Mouse (Mus musculus) forebrain, embryonic 15.5 days (tissue): ENCODE results near the gene Tekt3. TPM values are rescaled to one million over a fixed set of nuclear protein-coding genes. Genes with fewer than 3 reads are reported as not detected.

ENCODE experiments used
- ATAC-seq: fragments of 200-750 bp; cut with Nextera tagmentation; replicated peaks from 2 replicates; pipeline ENCODE4 v1.8.0; 2017; ENCODE audit warnings: mild to moderate bottlenecking, moderate TSS enrichment, moderate library complexity
- H3K27ac ChIP-seq: fragments of 300-500 bp; sonication (generic); replicated peaks from 2 replicates; pipeline ENCODE4 v1.5.1; 2015; ENCODE audit warnings: mild to moderate bottlenecking, inconsistent platforms
- H3K27me3 ChIP-seq: fragments of 300-500 bp; sonication (generic); 2 replicates; pipeline ENCODE4 v1.6.1; 2015; ENCODE audit warnings: inconsistent platforms
- H3K36me3 ChIP-seq: fragments of 300-500 bp; sonication (generic); 2 replicates; pipeline ENCODE4 v1.6.1; 2015; ENCODE audit warnings: mild to moderate bottlenecking, inconsistent platforms
- H3K4me1 ChIP-seq: fragments of 300-500 bp; sonication (generic); 2 replicates; pipeline ENCODE4 v1.6.1; 2015; ENCODE audit warnings: inconsistent platforms
- H3K4me2 ChIP-seq: fragments of 300-500 bp; sonication (generic); replicated peaks from 2 replicates; pipeline ENCODE4 v1.6.1; 2015; ENCODE audit warnings: mild to moderate bottlenecking, inconsistent platforms
- H3K4me3 ChIP-seq: fragments of 300-500 bp; sonication (generic); 2 replicates; pipeline ENCODE4 v1.5.1; 2015; ENCODE audit warnings: mild to moderate bottlenecking, inconsistent platforms
- H3K9ac ChIP-seq: fragments of 300-500 bp; sonication (generic); replicated peaks from 2 replicates; pipeline ENCODE4 v1.6.1; 2015; ENCODE audit warnings: mild to moderate bottlenecking, inconsistent platforms
- H3K9me3 ChIP-seq: fragments of 300-500 bp; sonication (generic); 2 replicates; pipeline ENCODE4 v1.6.1; 2016; ENCODE audit warnings: inconsistent platforms
- WGBS: fragments of 180-500 bp; shearing (Covaris S2); methylation state at CpG from one replicate; pipeline ENCODE4 v1.1.7; 2015; ENCODE audit warnings: mixed read lengths; 5-methylcytosine and 5-hydroxymethylcytosine counted together
- polyA plus RNA-seq: library from polyadenylated mRNA; unstranded; fragments of >200 nt; fragmentation: Nextera tagmentation; extraction: Ambion mirVana; gene quantifications from 2 replicates; pipeline ENCODE4 v1.2.1, GENCODE M21; 2015

The Tekt3 gene
- polyA plus RNA-seq, 1 experiment from 2014 or later: not detected

GRCm38 (mm10) chr11:63129840-63130239, 68.4 kb downstream of the Tekt3 start:
- H3K4me3 ChIP-seq: no peak overlapping the region
- H3K4me1 ChIP-seq: peaks cover 29% of the 10 kb centered on the region
- no peaks in the 10 kb centered on the region for H3K36me3 ChIP-seq
- H3K9ac ChIP-seq: no peak overlapping the region
- no peak for ATAC-seq
- peaks cover 57% of the 10 kb centered on the region for H3K27me3 ChIP-seq
- no peak overlapping the region for H3K4me2 ChIP-seq
- H3K27ac ChIP-seq: no peak overlapping the region
- 37% methylated on average over 12 of the region's 12 CpGs for WGBS
- H3K9me3 ChIP-seq: no peaks in the 10 kb centered on the region

- peaks cover 61% of the 10 kb centered on the region for H3K27me3 ChIP-seq
- H3K9ac ChIP-seq: no peak overlapping the region
- peaks cover 34% of the 10 kb centered on the region for H3K4me1 ChIP-seq
- no peaks in the 10 kb centered on the region for H3K36me3 ChIP-seq
- H3K4me3 ChIP-seq: no peak overlapping the region
- no peaks in the 10 kb centered on the region for H3K9me3 ChIP-seq
- H3K4me2 ChIP-seq: peak overlapping the region; percentile 98; the same call in 1 of the 2 replicates
- ATAC-seq: no peak
- WGBS: 31% methylated on average over 8 of the region's 8 CpGs
- no peak overlapping the region for H3K27ac ChIP-seq
These were observed 69.0 kb downstream of the Tekt3 start for GRCm38 (mm10) chr11:63130497-63130896.

- WGBS: 4% methylated on average over 33 of the region's 33 CpGs
- H3K9ac ChIP-seq: no peak overlapping the region
- H3K27me3 ChIP-seq: peaks cover 61% of the 10 kb centered on the region
- H3K9me3 ChIP-seq: no peaks in the 10 kb centered on the region
- peak overlapping the region; percentile 98 for H3K4me2 ChIP-seq
- H3K36me3 ChIP-seq: no peaks in the 10 kb centered on the region
- H3K4me1 ChIP-seq: peaks cover 34% of the 10 kb centered on the region
- no peak overlapping the region for H3K27ac ChIP-seq
- H3K4me3 ChIP-seq: peak overlapping the region; percentile 52
- no peak for ATAC-seq
These were observed 69.7 kb downstream of the Tekt3 start for GRCm38 (mm10) chr11:63131001-63131692.

GRCm38 (mm10) chr11:63131693-63132040, 70.2 kb downstream of the Tekt3 start:
- peak overlapping the region; percentile 52 for H3K4me3 ChIP-seq
- no peak for ATAC-seq
- peaks cover 61% of the 10 kb centered on the region for H3K27me3 ChIP-seq
- 0 out of 2 replicates have a peak overlapping the region, but pooled peaks have one; percentile 52 for H3K9ac ChIP-seq
- 9% methylated on average over 11 of the region's 11 CpGs for WGBS
- peaks cover 34% of the 10 kb centered on the region for H3K4me1 ChIP-seq
- H3K9me3 ChIP-seq: no peaks in the 10 kb centered on the region
- H3K36me3 ChIP-seq: no peaks in the 10 kb centered on the region
- H3K4me2 ChIP-seq: peak overlapping the region; percentile 98
- no peak overlapping the region for H3K27ac ChIP-seq

- Histone ChIP-seq H3K36me3 (no peaks in the 10 kb centered on the region), H3K9me3 (no peaks in the 10 kb centered on the region), H3K4me3 (peak overlapping the region; percentile 52), H3K4me1 (peaks cover 34% of the 10 kb centered on the region), H3K27ac (peak overlapping the region; percentile 58), H3K9ac (peak overlapping the region; percentile 52), H3K4me2 (peak overlapping the region; percentile 98), H3K27me3 (peaks cover 61% of the 10 kb centered on the region)
- under 1% methylated on average over 11 of the region's 11 CpGs for WGBS
- ATAC-seq: no peak
These were observed 70.7 kb downstream of the Tekt3 start for GRCm38 (mm10) chr11:63132151-63132500.

GRCm38 (mm10) chr11:63132501-63133435, 71.3 kb downstream of the Tekt3 start:
- peaks cover 34% of the 10 kb centered on the region for H3K4me1 ChIP-seq
- H3K4me2 ChIP-seq: peak overlapping the region; percentile 98
- WGBS: under 1% methylated on average over 66 of the region's 66 CpGs
- H3K27me3 ChIP-seq: peaks cover 61% of the 10 kb centered on the region
- H3K36me3 ChIP-seq: no peaks in the 10 kb centered on the region
- H3K4me3 ChIP-seq: peak overlapping the region; percentile 52
- no peaks in the 10 kb centered on the region for H3K9me3 ChIP-seq
- ATAC-seq: peak; percentile 55
- H3K27ac ChIP-seq: peak overlapping the region; percentile 58
- H3K9ac ChIP-seq: peak overlapping the region; percentile 52

GRCm38 (mm10) chr11:63134021-63134420, 72.6 kb downstream of the Tekt3 start:
- no peak overlapping the region for H3K9ac ChIP-seq
- H3K4me1 ChIP-seq: peaks cover 34% of the 10 kb centered on the region
- H3K27me3 ChIP-seq: peaks cover 57% of the 10 kb centered on the region
- no peaks in the 10 kb centered on the region for H3K9me3 ChIP-seq
- H3K4me3 ChIP-seq: no peak overlapping the region
- no peak for ATAC-seq
- 89% methylated on average over 5 of the region's 5 CpGs for WGBS
- no peak overlapping the region for H3K4me2 ChIP-seq
- no peaks in the 10 kb centered on the region for H3K36me3 ChIP-seq
- no peak overlapping the region for H3K27ac ChIP-seq

GRCm38 (mm10) chr11:63134742-63135482, 73.5 kb downstream of the Tekt3 start:
- Histone ChIP-seq H3K9ac (no peak overlapping the region), H3K27me3 (peaks cover 49% of the 10 kb centered on the region), H3K27ac (no peak overlapping the region), H3K36me3 (no peaks in the 10 kb centered on the region), H3K4me3 (no peak overlapping the region), H3K4me1 (peaks cover 34% of the 10 kb centered on the region), H3K9me3 (no peaks in the 10 kb centered on the region), H3K4me2 (no peak overlapping the region)
- whole genome bisulfite sequencing: 69% methylated on average over 15 of the region's 15 CpGs
- ATAC-seq: no peak

- Histone ChIP-seq H3K36me3 (no peaks in the 10 kb centered on the region), H3K9ac (no peak overlapping the region), H3K4me2 (no peak overlapping the region), H3K27me3 (peaks cover 43% of the 10 kb centered on the region), H3K4me3 (no peak overlapping the region), H3K27ac (0 out of 2 replicates have a peak overlapping the region, but pooled peaks have one; percentile 3), H3K4me1 (peaks cover 31% of the 10 kb centered on the region), H3K9me3 (no peaks in the 10 kb centered on the region)
- under 1% methylated on average over 8 of the region's 8 CpGs for WGBS
- peak; percentile 69 for ATAC-seq
These were observed 74.2 kb downstream of the Tekt3 start for GRCm38 (mm10) chr11:63135622-63136021.

- H3K4me2 ChIP-seq: no peak overlapping the region
- ATAC-seq: no peak
- no peak overlapping the region for H3K9ac ChIP-seq
- no peaks in the 10 kb centered on the region for H3K9me3 ChIP-seq
- 0 out of 2 replicates have a peak overlapping the region, but pooled peaks have one; percentile 3 for H3K27ac ChIP-seq
- 74% methylated on average over 6 of the region's 6 CpGs for WGBS
- no peak overlapping the region for H3K4me3 ChIP-seq
- H3K27me3 ChIP-seq: peaks cover 38% of the 10 kb centered on the region
- H3K36me3 ChIP-seq: no peaks in the 10 kb centered on the region
- H3K4me1 ChIP-seq: peaks cover 26% of the 10 kb centered on the region
These were observed 74.8 kb downstream of the Tekt3 start for GRCm38 (mm10) chr11:63136205-63136604.

- Histone ChIP-seq H3K36me3 (no peaks in the 10 kb centered on the region), H3K4me3 (no peak overlapping the region), H3K4me2 (no peak overlapping the region), H3K4me1 (peaks cover 18% of the 10 kb centered on the region), H3K9me3 (no peaks in the 10 kb centered on the region), H3K27ac (no peak overlapping the region), H3K9ac (no peak overlapping the region), H3K27me3 (peaks cover 30% of the 10 kb centered on the region)
- ATAC-seq: no peak
- WGBS: 59% methylated on average over 4 of the region's 4 CpGs
These were observed 75.5 kb downstream of the Tekt3 start for GRCm38 (mm10) chr11:63136836-63137416.
